Mouse (Mus musculus): ENCODE results near the gene Cmip. TPM values are rescaled to one million over a fixed set of nuclear protein-coding genes. Genes with fewer than 3 reads are reported as not detected.

Gene Cmip
- total and polyA plus RNA-seq, 3 experiments: 17.0 to 71.8 TPM; not detected in 1

DNA sequence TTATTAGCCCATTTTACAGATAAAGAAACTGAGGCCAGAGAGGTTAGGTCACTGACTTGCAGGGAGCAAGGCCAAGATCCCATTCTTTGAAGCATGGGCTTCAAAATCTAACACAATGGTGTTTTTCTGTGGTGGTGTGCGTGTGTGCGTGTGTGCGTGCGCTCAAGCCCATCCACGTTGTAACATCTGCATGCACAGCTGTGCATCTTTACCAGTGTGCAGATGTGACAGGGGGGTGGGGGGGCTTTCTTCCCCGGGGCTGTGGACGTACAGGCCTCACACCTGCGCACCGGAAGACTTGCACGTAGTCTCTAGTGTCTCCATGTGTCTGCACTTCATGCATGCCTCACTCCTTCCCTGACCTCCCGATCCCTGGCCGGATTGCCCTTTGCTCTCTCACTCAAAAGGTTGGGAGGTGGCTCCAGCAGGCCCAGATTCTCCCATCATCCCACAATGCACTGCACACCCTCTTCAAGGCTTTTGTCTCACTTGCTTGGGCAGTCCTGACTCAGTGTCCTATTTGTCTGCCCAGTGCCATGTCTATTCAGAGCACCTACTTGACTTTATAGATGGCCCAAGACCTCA, 44.7 kb downstream of the Cmip start:
- no peak overlapping the region for H3K4me3 ChIP-seq (ENCODE audit: control insufficient read depth in 1 of 2, insufficient read depth in 1 of 2, low read depth in 2 of 2, low read length in 2 of 2)

DNA sequence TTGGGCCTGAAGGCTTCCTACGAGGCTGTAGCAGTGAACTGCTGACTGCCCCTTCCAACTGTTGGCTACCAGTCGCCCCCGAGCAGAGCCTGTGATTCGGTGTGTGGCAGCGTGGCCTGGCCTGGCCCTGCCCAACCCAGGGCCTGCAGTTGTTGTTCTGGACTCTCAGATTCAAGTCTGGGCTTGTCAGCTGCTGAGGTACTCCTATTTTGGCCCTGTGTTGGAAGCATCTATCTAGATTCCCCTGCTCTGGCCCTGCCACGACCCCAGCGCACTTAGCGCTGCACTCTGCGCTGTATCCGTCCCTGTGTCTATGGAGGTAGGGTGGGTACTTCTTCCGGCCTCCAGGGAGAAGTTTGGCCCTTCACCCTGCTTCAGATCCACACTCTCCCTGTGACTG, 45.2 kb downstream of the Cmip start:
- no peak for TF ChIP-seq ZMIZ1 (IDR thresholded peaks at IDR 0.05; ENCODE audit: low read depth, low read length)

More for the DNA sequence above, 44.7 kb downstream of the Cmip start:
- Histone ChIP-seq H3K9ac (ENCODE audit: control insufficient read depth, low read depth, low read length, poor library complexity, severe bottlenecking) (no peak overlapping the region), H3K9me3 (replicated peaks; ENCODE audit: insufficient read depth, low read length) (no peaks in the 10 kb centered on the region), H3K27ac (ENCODE audit: control insufficient read depth, low read depth, low read length) (no peak overlapping the region), H3K79me2 (ENCODE audit: control insufficient read depth, insufficient read depth, low read length, poor library complexity) (peaks cover 28% of the 10 kb centered on the region), H3K4me1 (ENCODE audit: control insufficient read depth in 1 of 2, insufficient read depth in 2 of 2, low read length in 2 of 2) (peaks cover 8 to 20% of the 10 kb centered on the region in 2 experiments), H3K27me3 (ENCODE audit: control insufficient read depth in 1 of 2, insufficient read depth in 2 of 2, low read length in 2 of 2) (no peaks in the 10 kb centered on the region), H3K36me3 (ENCODE audit: control insufficient read depth in 1 of 2, insufficient read depth in 2 of 2, low read length in 2 of 2) (peaks cover 0 to 17% of the 10 kb centered on the region in 2 experiments; a peak in 2 of 4 replicates)
- DNase-seq (ENCODE audit: low read depth, low spot score): no peak
- no peak for TF ChIP-seq E2F4 (IDR thresholded peaks at IDR 0.05; ENCODE audit: borderline replicate concordance, low read depth, low read length)
- no peak for TF ChIP-seq SIN3A (IDR thresholded peaks at IDR 0.05; ENCODE audit: low read length)
- TF ChIP-seq POLR2AphosphoS2 (IDR thresholded peaks at IDR 0.05; ENCODE audit: low read length): no peak
- TF ChIP-seq ZMIZ1 (IDR thresholded peaks at IDR 0.05; ENCODE audit: low read depth, low read length): no peak
- TF ChIP-seq TAL1 (IDR thresholded peaks at IDR 0.05; ENCODE audit: low read length): no peak
- no peak for TF ChIP-seq JUND (IDR thresholded peaks at IDR 0.05; ENCODE audit: low read depth, low read length)
- TF ChIP-seq NRF1 (IDR thresholded peaks at IDR 0.05; ENCODE audit: insufficient read depth, low read depth, low read length, poor library complexity, severe bottlenecking): no peak
- TF ChIP-seq RAD21 (IDR thresholded peaks at IDR 0.05; ENCODE audit: low read depth, low read length): no peak
- no peak for TF ChIP-seq MYC (IDR thresholded peaks at IDR 0.05; ENCODE audit: low read depth, low read length)

DNA sequence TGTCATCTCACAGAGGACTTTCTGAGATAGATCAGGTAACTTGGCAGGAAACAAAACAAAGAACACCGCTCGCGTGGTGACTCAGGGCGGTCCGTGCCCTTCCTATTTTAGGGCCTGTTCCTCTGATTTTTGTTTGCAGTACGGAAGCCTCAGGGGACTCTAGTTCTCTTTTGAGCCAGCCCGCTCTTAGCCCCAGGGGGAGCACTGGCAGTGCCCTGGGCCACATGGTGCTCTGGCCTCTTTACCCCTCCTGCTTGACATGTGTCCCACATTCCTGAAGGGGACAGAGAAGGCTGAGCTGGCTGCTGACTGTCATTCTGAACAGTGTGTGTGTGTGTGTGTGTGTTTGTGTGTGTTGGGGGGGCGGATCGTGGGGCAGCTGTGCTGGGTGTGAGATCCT, 46.8 kb downstream of the Cmip start:
- TF ChIP-seq RCOR1 (IDR thresholded peaks at IDR 0.05; ENCODE audit: low read depth, low read length) (no peak), JUND (IDR thresholded peaks at IDR 0.05; ENCODE audit: low read depth, low read length) (no peak), CHD1 (IDR thresholded peaks at IDR 0.05; ENCODE audit: low read depth, low read length) (no peak), MYC (IDR thresholded peaks at IDR 0.05; ENCODE audit: low read depth, low read length) (no peak), MYB (IDR thresholded peaks at IDR 0.05; ENCODE audit: low read depth, low read length) (no peak)
- H3K4me1 ChIP-seq (ENCODE audit: control insufficient read depth in 1 of 2, insufficient read depth in 2 of 2, low read length in 2 of 2): no peaks in the 10 kb centered on the region
- DNase-seq (ENCODE audit: low read depth, low spot score): no peak
- H3K4me3 ChIP-seq (ENCODE audit: control insufficient read depth in 1 of 2, insufficient read depth in 1 of 2, low read depth in 2 of 2, low read length in 2 of 2): no peak overlapping the region
- H3K36me3 ChIP-seq (ENCODE audit: control insufficient read depth in 1 of 2, insufficient read depth in 2 of 2, low read length in 2 of 2): 0 out of 4 replicates have a peak, but pooled peaks cover 0 to under 1% of the 10 kb centered on the region in 2 experiments
- H3K9me3 ChIP-seq (replicated peaks; ENCODE audit: insufficient read depth, low read length): no peaks in the 10 kb centered on the region
- H3K27me3 ChIP-seq (ENCODE audit: control insufficient read depth in 1 of 2, insufficient read depth in 2 of 2, low read length in 2 of 2): no peaks in the 10 kb centered on the region
- no peak overlapping the region for H3K9ac ChIP-seq (ENCODE audit: control insufficient read depth, low read depth, low read length, poor library complexity, severe bottlenecking)
- H3K27ac ChIP-seq (ENCODE audit: control insufficient read depth, low read depth, low read length): no peak overlapping the region
- peaks cover 36% of the 10 kb centered on the region for H3K79me2 ChIP-seq (ENCODE audit: control insufficient read depth, insufficient read depth, low read length, poor library complexity)

More for the DNA sequence above, 45.2 kb downstream of the Cmip start:
- Histone ChIP-seq H3K27me3 (ENCODE audit: control insufficient read depth in 1 of 2, insufficient read depth in 2 of 2, low read length in 2 of 2) (no peaks in the 10 kb centered on the region), H3K36me3 (ENCODE audit: control insufficient read depth in 1 of 2, insufficient read depth in 2 of 2, low read length in 2 of 2) (peaks cover 0 to 13% of the 10 kb centered on the region in 2 experiments; a peak in 2 of 4 replicates), H3K27ac (ENCODE audit: control insufficient read depth, low read depth, low read length) (no peak overlapping the region), H3K9me3 (replicated peaks; ENCODE audit: insufficient read depth, low read length) (no peaks in the 10 kb centered on the region), H3K4me1 (ENCODE audit: control insufficient read depth in 1 of 2, insufficient read depth in 2 of 2, low read length in 2 of 2) (peaks cover 6 to 15% of the 10 kb centered on the region in 2 experiments; a peak in 3 of 4 replicates), H3K9ac (ENCODE audit: control insufficient read depth, low read depth, low read length, poor library complexity, severe bottlenecking) (no peak overlapping the region), H3K79me2 (ENCODE audit: control insufficient read depth, insufficient read depth, low read length, poor library complexity) (peaks cover 32% of the 10 kb centered on the region), H3K4me3 (ENCODE audit: control insufficient read depth in 1 of 2, insufficient read depth in 1 of 2, low read depth in 2 of 2, low read length in 2 of 2) (no peak overlapping the region)
- DNase-seq (ENCODE audit: low read depth, low spot score): no peak

Measured in MEL (cell line).